Mouse (Mus musculus) heart, postnatal 4 days (tissue): ENCODE measurements around the gene Sgip1. TPM values are rescaled to one million over a fixed set of nuclear protein-coding genes. Genes with fewer than 3 reads are reported as not detected.
A peak's percentile ranks its signal among the peaks of the same experiment; 100 is the strongest.

Source experiments
- DNase-seq: peaks from one replicate; pipeline ENCODE4 v3.0.0; 2021
- total RNA-seq, 2 experiments: library from RNA; stranded (reverse); gene quantifications; 2 replicates each; pipeline ENCODE4 v1.2.3; 2021

The Sgip1 gene
- total RNA-seq, 2 experiments from 2014 or later, result 0.79 to 2.0 TPM

- no peak for DNase-seq
Measured at GRCm38 (mm10) chr4:102977778-102978321, 236.8 kb downstream of the Sgip1 start.

GRCm38 (mm10) chr4:102978440-102978839 lies 237.3 kb downstream of the Sgip1 start, which contains the start of gene Tctex1d1:
Gene Tctex1d1, plus strand, starts transcription at chr4:102978606.
- peak; percentile 8 for DNase-seq

GRCm38 (mm10) chr4:102979385-102979784 lies 238.3 kb downstream of the Sgip1 start:
- no peak for DNase-seq

- DNase-seq, result no peak
Measured at GRCm38 (mm10) chr4:102981709-102982108, 240.6 kb downstream of the Sgip1 start.

GRCm38 (mm10) chr4:102986173-102986572 lies 245.1 kb downstream of the Sgip1 start:
- DNase-seq, result no peak

GRCm38 (mm10) chr4:102986917-102987316 lies 245.8 kb downstream of the Sgip1 start:
- DNase-seq, result peak; percentile 70

GRCm38 (mm10) chr4:102987325-102987724 lies 246.2 kb downstream of the Sgip1 start:
- no peak for DNase-seq

- DNase-seq, result no peak
Measured at GRCm38 (mm10) chr4:102987756-102988155, 246.7 kb downstream of the Sgip1 start.

GRCm38 (mm10) chr4:102988526-102988925 lies 247.4 kb downstream of the Sgip1 start:
- DNase-seq, result no peak

GRCm38 (mm10) chr4:102989391-102989790 lies 248.3 kb downstream of the Sgip1 start:
- no peak for DNase-seq

- DNase-seq, result no peak
Measured at GRCm38 (mm10) chr4:102990016-102990415, 248.9 kb downstream of the Sgip1 start.

- DNase-seq, result no peak
Measured at GRCm38 (mm10) chr4:102990595-102991340, 249.7 kb downstream of the Sgip1 start.

- DNase-seq, result no peak
Measured at GRCm38 (mm10) chr4:102991685-102992084, 250.6 kb downstream of the Sgip1 start.

GRCm38 (mm10) chr4:103004681-103005080 lies 263.6 kb downstream of the Sgip1 start:
- DNase-seq, result no peak

GRCm38 (mm10) chr4:103005190-103005945 lies 264.3 kb downstream of the Sgip1 start:
- DNase-seq, result no peak

GRCm38 (mm10) chr4:103006266-103006665 lies 265.2 kb downstream of the Sgip1 start:
- no peak for DNase-seq

GRCm38 (mm10) chr4:103006943-103007418 lies 265.9 kb downstream of the Sgip1 start:
- DNase-seq, result no peak

- DNase-seq, result no peak
Measured at GRCm38 (mm10) chr4:103010734-103011133, 269.6 kb downstream of the Sgip1 start.

- no peak for DNase-seq
Measured at GRCm38 (mm10) chr4:103011823-103012222, 270.7 kb downstream of the Sgip1 start.

GRCm38 (mm10) chr4:103013490-103013889 lies 272.4 kb downstream of the Sgip1 start:
- DNase-seq, result no peak
